Mouse (Mus musculus) hindbrain, embryonic 12.5 days (tissue): ENCODE data around the gene Nrbf2. TPM values are rescaled to one million over a fixed set of nuclear protein-coding genes. Genes with fewer than 3 reads are reported as not detected.

Source experiments
- ATAC-seq: fragments of 200-750 bp; cut with Nextera tagmentation; 2 replicates; pipeline ENCODE4 v1.8.0; 2017; ENCODE audit warnings: moderate TSS enrichment; ENCODE audit not compliant: low FRiP score
- H3K27ac ChIP-seq: fragments of 300-500 bp; sonication (generic); 2 replicates; pipeline ENCODE4 v1.5.1; 2016; ENCODE audit warnings: mild to moderate bottlenecking
- H3K27me3 ChIP-seq: fragments of 300-500 bp; sonication (generic); 2 replicates; pipeline ENCODE4 v1.6.1; 2016; ENCODE audit warnings: mild to moderate bottlenecking
- H3K36me3 ChIP-seq: fragments of 300-500 bp; sonication (generic); 2 replicates; pipeline ENCODE4 v1.6.1; 2016; ENCODE audit warnings: mild to moderate bottlenecking
- H3K4me1 ChIP-seq: fragments of 300-500 bp; sonication (generic); 2 replicates; pipeline ENCODE4 v1.6.1; 2016
- H3K4me2 ChIP-seq: fragments of 300-500 bp; sonication (generic); replicated peaks from 2 replicates; pipeline ENCODE4 v1.6.1; 2016; ENCODE audit warnings: mild to moderate bottlenecking
- H3K4me3 ChIP-seq: fragments of 300-500 bp; sonication (generic); 2 replicates; pipeline ENCODE4 v1.5.1; 2016; ENCODE audit warnings: mild to moderate bottlenecking
- H3K9ac ChIP-seq: fragments of 300-500 bp; sonication (generic); 2 replicates; pipeline ENCODE4 v1.6.1; 2016; ENCODE audit warnings: mild to moderate bottlenecking, moderate library complexity
- H3K9me3 ChIP-seq: fragments of 300-500 bp; sonication (generic); replicated peaks from 2 replicates; pipeline ENCODE4 v1.6.1; 2016; ENCODE audit warnings: mild to moderate bottlenecking
- WGBS: fragments of 180-500 bp; shearing (Covaris S2); methylation state at CpG from one replicate; pipeline ENCODE4 v1.1.7; 2016; 5-methylcytosine and 5-hydroxymethylcytosine counted together
- polyA plus RNA-seq: library from polyadenylated mRNA; unstranded; fragments of >200 nt; fragmentation: Nextera tagmentation; extraction: Ambion mirVana; gene quantifications from 2 replicates; pipeline ENCODE4 v1.2.1, GENCODE M21; 2016

Nrbf2 gene
- polyA plus RNA-seq, 1 experiment from 2014 or later = 45.0 TPM

- Histone ChIP-seq H3K9me3 (no peaks in the 10 kb centered on the region), H3K27ac (no peak overlapping the region), H3K4me1 (no peaks in the 10 kb centered on the region), H3K4me2 (no peak overlapping the region), H3K36me3 (no peaks in the 10 kb centered on the region), H3K9ac (no peak overlapping the region), H3K4me3 (no peak overlapping the region), H3K27me3 (no peaks in the 10 kb centered on the region)
- WGBS = 34% methylated on average over 9 of the region's 9 CpGs
- ATAC-seq = peak; percentile 62; the same call in 1 of the 2 replicates
These were observed 26.3 kb upstream of the Nrbf2 start for GRCm38 (mm10) chr10:67311277-67311959.

GRCm38 (mm10) chr10:67309483-67310138, 24.5 kb upstream of the Nrbf2 start:
- no peak overlapping the region for H3K27ac ChIP-seq
- no peaks in the 10 kb centered on the region for H3K9me3 ChIP-seq
- ATAC-seq = no peak
- no peaks in the 10 kb centered on the region for H3K27me3 ChIP-seq
- WGBS = 84% methylated on average over 7 of the region's 7 CpGs
- no peaks in the 10 kb centered on the region for H3K36me3 ChIP-seq
- no peak overlapping the region for H3K4me3 ChIP-seq
- no peak overlapping the region for H3K9ac ChIP-seq
- no peaks in the 10 kb centered on the region for H3K4me1 ChIP-seq
- no peak overlapping the region for H3K4me2 ChIP-seq

- no peak overlapping the region for H3K4me2 ChIP-seq
- no peak overlapping the region for H3K4me3 ChIP-seq
- 64% methylated on average over 2 of the region's 2 CpGs for WGBS
- no peak overlapping the region for H3K27ac ChIP-seq
- no peak for ATAC-seq
- no peaks in the 10 kb centered on the region for H3K4me1 ChIP-seq
- H3K9ac ChIP-seq = no peak overlapping the region
- H3K27me3 ChIP-seq = no peaks in the 10 kb centered on the region
- H3K9me3 ChIP-seq = no peaks in the 10 kb centered on the region
- H3K36me3 ChIP-seq = no peaks in the 10 kb centered on the region
These were observed 17.2 kb upstream of the Nrbf2 start for GRCm38 (mm10) chr10:67302340-67302739.

GRCm38 (mm10) chr10:67301046-67301445, 15.9 kb upstream of the Nrbf2 start:
- no peaks in the 10 kb centered on the region for H3K4me1 ChIP-seq
- H3K9me3 ChIP-seq = no peaks in the 10 kb centered on the region
- WGBS = 93% methylated on average over 6 of the region's 6 CpGs
- no peaks in the 10 kb centered on the region for H3K27me3 ChIP-seq
- H3K4me2 ChIP-seq = no peak overlapping the region
- no peak for ATAC-seq
- H3K4me3 ChIP-seq = no peak overlapping the region
- H3K27ac ChIP-seq = no peak overlapping the region
- H3K36me3 ChIP-seq = no peaks in the 10 kb centered on the region
- H3K9ac ChIP-seq = no peak overlapping the region

- 86% methylated on average over 4 of the region's 4 CpGs for WGBS
- H3K9ac ChIP-seq = no peak overlapping the region
- H3K4me1 ChIP-seq = no peaks in the 10 kb centered on the region
These were observed 14.2 kb upstream of the Nrbf2 start for GRCm38 (mm10) chr10:67299285-67299684.

GRCm38 (mm10) chr10:67298856-67299255, 13.8 kb upstream of the Nrbf2 start:
- H3K4me3 ChIP-seq = no peak overlapping the region
- WGBS = 67% methylated on average over 5 of the region's 5 CpGs
- no peak overlapping the region for H3K9ac ChIP-seq
- no peaks in the 10 kb centered on the region for H3K9me3 ChIP-seq
- H3K4me1 ChIP-seq = no peaks in the 10 kb centered on the region
- H3K4me2 ChIP-seq = no peak overlapping the region
- H3K36me3 ChIP-seq = no peaks in the 10 kb centered on the region
- H3K27me3 ChIP-seq = no peaks in the 10 kb centered on the region
- no peak for ATAC-seq
- no peak overlapping the region for H3K27ac ChIP-seq

More at GRCm38 (mm10) chr10:67299285-67299684, 14.2 kb upstream of the Nrbf2 start:
- Histone ChIP-seq H3K27me3 (no peaks in the 10 kb centered on the region), H3K36me3 (no peaks in the 10 kb centered on the region), H3K4me2 (no peak overlapping the region), H3K4me3 (no peak overlapping the region), H3K9me3 (no peaks in the 10 kb centered on the region), H3K27ac (no peak overlapping the region)
- no peak for ATAC-seq

- Histone ChIP-seq H3K4me1 (no peaks in the 10 kb centered on the region), H3K27me3 (no peaks in the 10 kb centered on the region), H3K27ac (no peak overlapping the region), H3K9me3 (no peaks in the 10 kb centered on the region), H3K9ac (no peak overlapping the region), H3K4me2 (no peak overlapping the region), H3K36me3 (no peaks in the 10 kb centered on the region), H3K4me3 (no peak overlapping the region)
- WGBS = 90% methylated on average over 17 of the region's 17 CpGs
- ATAC-seq = no peak
These were observed 12.2 kb upstream of the Nrbf2 start for GRCm38 (mm10) chr10:67297175-67297855.

- H3K4me2 ChIP-seq = no peak overlapping the region
- no peak overlapping the region for H3K4me3 ChIP-seq
- H3K9me3 ChIP-seq = no peaks in the 10 kb centered on the region
- no peaks in the 10 kb centered on the region for H3K27me3 ChIP-seq
- no peak overlapping the region for H3K9ac ChIP-seq
- H3K4me1 ChIP-seq = no peaks in the 10 kb centered on the region
- no peak overlapping the region for H3K27ac ChIP-seq
- 85% methylated on average over 8 of the region's 8 CpGs for WGBS
- no peaks in the 10 kb centered on the region for H3K36me3 ChIP-seq
- no peak for ATAC-seq
These were observed 11.5 kb upstream of the Nrbf2 start for GRCm38 (mm10) chr10:67296482-67297152.

- Histone ChIP-seq H3K4me1 (no peaks in the 10 kb centered on the region), H3K4me3 (no peak overlapping the region), H3K9ac (no peak overlapping the region), H3K4me2 (no peak overlapping the region), H3K36me3 (no peaks in the 10 kb centered on the region), H3K27me3 (no peaks in the 10 kb centered on the region), H3K27ac (no peak overlapping the region), H3K9me3 (no peaks in the 10 kb centered on the region)
- no peak for ATAC-seq
- WGBS = 89% methylated on average over 7 of the region's 7 CpGs
These were observed 10.9 kb upstream of the Nrbf2 start for GRCm38 (mm10) chr10:67295938-67296466.

GRCm38 (mm10) chr10:67295331-67295730, 10.2 kb upstream of the Nrbf2 start:
- Histone ChIP-seq H3K27ac (no peak overlapping the region), H3K9ac (no peak overlapping the region), H3K4me2 (no peak overlapping the region), H3K36me3 (no peaks in the 10 kb centered on the region), H3K4me3 (no peak overlapping the region), H3K4me1 (no peaks in the 10 kb centered on the region), H3K9me3 (no peaks in the 10 kb centered on the region), H3K27me3 (no peaks in the 10 kb centered on the region)
- ATAC-seq = no peak
- 81% methylated on average over 5 of the region's 5 CpGs for WGBS

GRCm38 (mm10) chr10:67291087-67291486, 6.0 kb upstream of the Nrbf2 start:
- H3K4me1 ChIP-seq = no peaks in the 10 kb centered on the region
- 74% methylated on average over 8 of the region's 8 CpGs for WGBS
- no peaks in the 10 kb centered on the region for H3K36me3 ChIP-seq
- no peaks in the 10 kb centered on the region for H3K9me3 ChIP-seq
- H3K27ac ChIP-seq = no peak overlapping the region
- H3K4me3 ChIP-seq = no peak overlapping the region
- H3K4me2 ChIP-seq = no peak overlapping the region
- H3K9ac ChIP-seq = no peak overlapping the region
- H3K27me3 ChIP-seq = no peaks in the 10 kb centered on the region
- ATAC-seq = no peak

GRCm38 (mm10) chr10:67290622-67291021, 5.5 kb upstream of the Nrbf2 start:
- no peak for ATAC-seq
- H3K27ac ChIP-seq = no peak overlapping the region
- H3K27me3 ChIP-seq = no peaks in the 10 kb centered on the region
- no peaks in the 10 kb centered on the region for H3K4me1 ChIP-seq
- WGBS = 67% methylated on average over 4 of the region's 4 CpGs
- H3K36me3 ChIP-seq = no peaks in the 10 kb centered on the region
- H3K4me3 ChIP-seq = no peak overlapping the region
- H3K4me2 ChIP-seq = no peak overlapping the region
- H3K9me3 ChIP-seq = no peaks in the 10 kb centered on the region
- no peak overlapping the region for H3K9ac ChIP-seq
